Mouse (Mus musculus) liver, embryonic 13.5 days (tissue): ENCODE measurements around the gene Gm5799. TPM values are rescaled to one million over a fixed set of nuclear protein-coding genes. Genes with fewer than 3 reads are reported as not detected.
"Not testable (repeated sequence)": the region's sequence is repeated elsewhere in the genome, so short reads cannot be mapped to it uniquely, and the experiment has no call there.

Experiments
- ATAC-seq: fragments of 200-750 bp; cut with Nextera tagmentation; 2 replicates; pipeline ENCODE4 v1.8.0; 2017; ENCODE audit warnings: low read depth, mild to moderate bottlenecking, moderate number of reproducible peaks, moderate library complexity
- DNase-seq: peaks from one replicate; pipeline ENCODE4 v3.0.0; 2022
- H3K27ac ChIP-seq: fragments of 300-500 bp; sonication (generic); 2 replicates; pipeline ENCODE4 v1.5.1; 2015; ENCODE audit warnings: moderate library complexity, mild to moderate bottlenecking, inconsistent platforms
- H3K27me3 ChIP-seq: fragments of 300-500 bp; sonication (generic); 2 replicates; pipeline ENCODE4 v1.6.1; 2015; ENCODE audit warnings: mild to moderate bottlenecking, inconsistent platforms
- H3K36me3 ChIP-seq: fragments of 300-500 bp; sonication (generic); 2 replicates; pipeline ENCODE4 v1.6.1; 2015; ENCODE audit warnings: mild to moderate bottlenecking, inconsistent platforms
- H3K4me1 ChIP-seq: fragments of 300-500 bp; sonication (generic); replicated peaks from 2 replicates; pipeline ENCODE4 v1.6.1; 2015; ENCODE audit warnings: inconsistent platforms
- H3K4me2 ChIP-seq: fragments of 300-500 bp; sonication (generic); 2 replicates; pipeline ENCODE4 v1.6.1; 2015; ENCODE audit warnings: inconsistent platforms, mild to moderate bottlenecking, moderate library complexity
- H3K4me3 ChIP-seq: fragments of 300-500 bp; sonication (generic); replicated peaks from 2 replicates; pipeline ENCODE4 v1.5.1; 2015; ENCODE audit warnings: mild to moderate bottlenecking, inconsistent platforms
- H3K9ac ChIP-seq: fragments of 300-500 bp; sonication (generic); 2 replicates; pipeline ENCODE4 v1.6.1; 2015; ENCODE audit warnings: mild to moderate bottlenecking, inconsistent platforms
- H3K9me3 ChIP-seq: fragments of 300-500 bp; sonication (generic); replicated peaks from 2 replicates; pipeline ENCODE4 v1.6.1; 2016; ENCODE audit warnings: inconsistent platforms
- WGBS: fragments of 180-500 bp; shearing (Covaris S2); methylation state at CpG from one replicate; pipeline ENCODE4 v1.1.7; 2015; ENCODE audit not compliant: insufficient replicate concordance; 5-methylcytosine and 5-hydroxymethylcytosine counted together
- polyA plus RNA-seq: library from polyadenylated mRNA; unstranded; fragments of >200 nt; fragmentation: Nextera tagmentation; extraction: Ambion mirVana; gene quantifications from 2 replicates; pipeline ENCODE4 v1.2.1, GENCODE M21; 2015

The Gm5799 gene
- not detected in 2 replicates for polyA plus RNA-seq

GRCm38 (mm10) chr14:43543276-43543675 lies at the start of gene Gm5799:
Gm5799 (plus strand) TSS chr14:43543576.
- H3K4me3 ChIP-seq, H3K9me3 ChIP-seq, H3K9ac ChIP-seq, H3K4me2 ChIP-seq, H3K27ac ChIP-seq, H3K36me3 ChIP-seq, H3K4me1 ChIP-seq, DNase-seq, ATAC-seq, H3K27me3 ChIP-seq: not testable (repeated sequence)
- WGBS, result 82% methylated on average over 2 of the region's 2 CpGs

- H3K4me2 ChIP-seq, ATAC-seq: not testable (repeated sequence)
These were observed 12.0 kb upstream of the Gm5799 start for GRCm38 (mm10) chr14:43531052-43532010.

GRCm38 (mm10) chr14:43532011-43532383 lies 11.4 kb upstream of the Gm5799 start:
- not testable (repeated sequence) for H3K9me3 ChIP-seq, ATAC-seq, H3K4me3 ChIP-seq, H3K4me1 ChIP-seq, H3K27me3 ChIP-seq, H3K9ac ChIP-seq, H3K27ac ChIP-seq, H3K4me2 ChIP-seq, H3K36me3 ChIP-seq, DNase-seq
- WGBS, result no CpG with 5 or more reads among the region's 6 CpGs

More at GRCm38 (mm10) chr14:43531052-43532010, 12.0 kb upstream of the Gm5799 start:
- not testable (repeated sequence) for H3K36me3 ChIP-seq, H3K9ac ChIP-seq, H3K4me3 ChIP-seq, H3K27ac ChIP-seq, DNase-seq, H3K27me3 ChIP-seq, H3K9me3 ChIP-seq, H3K4me1 ChIP-seq
- 24% methylated on average over 14 of the region's 15 CpGs for WGBS

GRCm38 (mm10) chr14:43532387-43532786 lies 11.0 kb upstream of the Gm5799 start:
- not testable (repeated sequence) for H3K4me3 ChIP-seq, ATAC-seq, H3K27ac ChIP-seq, H3K9ac ChIP-seq, H3K4me1 ChIP-seq, H3K9me3 ChIP-seq, H3K36me3 ChIP-seq, H3K4me2 ChIP-seq, H3K27me3 ChIP-seq, DNase-seq
- 29% methylated on average over 4 of the region's 6 CpGs for WGBS

- H3K27me3 ChIP-seq, ATAC-seq, H3K9ac ChIP-seq, H3K9me3 ChIP-seq, H3K4me2 ChIP-seq, H3K36me3 ChIP-seq, DNase-seq, H3K27ac ChIP-seq, H3K4me1 ChIP-seq, H3K4me3 ChIP-seq: not testable (repeated sequence)
- WGBS, result 69% methylated on average over 2 of the region's 2 CpGs
These were observed 5.2 kb upstream of the Gm5799 start for GRCm38 (mm10) chr14:43538144-43538543.

GRCm38 (mm10) chr14:43546281-43546680 lies 2.9 kb downstream of the Gm5799 start:
- not testable (repeated sequence) for H3K9me3 ChIP-seq, ATAC-seq, H3K4me1 ChIP-seq, H3K27ac ChIP-seq, DNase-seq, H3K9ac ChIP-seq, H3K4me2 ChIP-seq, H3K27me3 ChIP-seq, H3K4me3 ChIP-seq, H3K36me3 ChIP-seq

GRCm38 (mm10) chr14:43552271-43552670 lies 8.9 kb downstream of the Gm5799 start:
- not testable (repeated sequence) for H3K9ac ChIP-seq, H3K4me2 ChIP-seq, DNase-seq, H3K4me3 ChIP-seq, H3K27ac ChIP-seq, H3K9me3 ChIP-seq, H3K4me1 ChIP-seq, H3K36me3 ChIP-seq, ATAC-seq, H3K27me3 ChIP-seq
- 53% methylated on average over 2 of the region's 2 CpGs for WGBS

- H3K27me3 ChIP-seq, H3K27ac ChIP-seq, DNase-seq, H3K36me3 ChIP-seq, H3K9me3 ChIP-seq, H3K4me2 ChIP-seq, H3K4me3 ChIP-seq, H3K4me1 ChIP-seq, H3K9ac ChIP-seq, ATAC-seq: not testable (repeated sequence)
- 56% methylated on average over 3 of the region's 4 CpGs for WGBS
These were observed 34.6 kb downstream of the Gm5799 start for GRCm38 (mm10) chr14:43577969-43578368.

GRCm38 (mm10) chr14:43579046-43579445 lies 35.7 kb downstream of the Gm5799 start, which contains the start of gene Gm17654:
Gm17654 (minus strand) TSS chr14:43579146.
- not testable (repeated sequence) for H3K9me3 ChIP-seq, H3K4me1 ChIP-seq, H3K36me3 ChIP-seq, H3K4me2 ChIP-seq, H3K27me3 ChIP-seq, H3K27ac ChIP-seq, H3K9ac ChIP-seq, ATAC-seq, H3K4me3 ChIP-seq, DNase-seq
- 39% methylated on average over 1 of the region's 2 CpGs for WGBS

Other genes starting within 250 kb of the Gm5799 start
- gene Gm8127, start 249.7 kb upstream of the Gm5799 start, polyA plus RNA-seq, result not detected in 2 replicates
- not detected in 2 replicates for gene 1700001F09Rik, start 195.8 kb upstream of the Gm5799 start, polyA plus RNA-seq
- not detected in 2 replicates for gene Gm8138, start 127.2 kb upstream of the Gm5799 start, polyA plus RNA-seq
- not detected in 2 replicates for gene Gm17654, start 35.6 kb downstream of the Gm5799 start, polyA plus RNA-seq
- gene Gm10375, start 64.4 kb downstream of the Gm5799 start, polyA plus RNA-seq, result not detected in 2 replicates
- gene Gm8165, start 133.6 kb downstream of the Gm5799 start, polyA plus RNA-seq, result not detected in 2 replicates
- 0.47 and 1.1 TPM in 2 replicates for gene Gm7324, start 154.3 kb downstream of the Gm5799 start, polyA plus RNA-seq
- not detected in 2 replicates for gene Gm16506, start 183.9 kb downstream of the Gm5799 start, polyA plus RNA-seq
- not detected in 2 replicates for gene Gm6526, start 204.3 kb downstream of the Gm5799 start, polyA plus RNA-seq
- not detected in 2 replicates for gene Gm8180, start 241.2 kb downstream of the Gm5799 start, polyA plus RNA-seq